Mouse (Mus musculus): Measurements from ENCODE around the gene Rsrp1. TPM values are rescaled to one million over a fixed set of nuclear protein-coding genes. Genes with fewer than 3 reads are reported as not detected.

Gene Rsrp1
- 400 and 437 TPM in 2 replicates for polyA plus RNA-seq (2014; fragmentation: Nextera tagmentation; extraction: Ambion mirVana)

DNA sequence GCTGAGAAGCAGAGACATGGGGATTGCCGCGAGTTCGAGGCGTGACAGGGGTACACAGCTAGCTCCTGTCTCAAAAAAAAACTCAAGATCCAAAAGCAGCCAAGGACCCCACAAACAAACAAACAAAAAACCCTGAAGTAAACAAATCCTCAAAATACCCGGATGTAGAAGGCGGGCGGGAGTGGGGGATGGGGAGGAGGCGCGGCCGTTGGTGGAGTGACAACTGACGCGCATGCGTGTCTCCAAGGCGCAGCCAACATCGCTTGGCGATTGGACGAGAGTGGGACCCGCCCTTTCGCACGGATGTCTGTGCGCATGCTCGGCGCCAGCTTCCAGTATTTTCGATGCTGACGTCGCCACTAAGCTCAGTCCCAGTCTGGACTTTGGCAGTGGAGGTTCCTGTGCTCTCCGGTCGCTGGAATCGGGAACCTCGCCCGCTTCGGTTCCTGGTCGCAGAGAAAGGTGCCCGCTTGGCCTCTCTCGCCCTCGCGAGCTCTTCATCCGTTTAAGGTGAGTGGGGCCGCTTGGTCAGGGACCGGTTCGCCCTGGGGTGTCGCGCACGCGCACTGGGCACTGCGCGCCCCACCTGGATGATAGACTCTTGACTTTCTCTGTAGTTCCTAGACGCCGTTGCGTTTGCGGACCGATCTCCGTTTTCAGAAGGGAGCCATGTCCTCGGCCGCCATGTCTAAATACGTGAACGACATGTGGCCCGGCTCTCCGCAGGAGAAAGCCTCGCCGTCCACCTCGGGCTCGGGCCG lies at the start of gene Rsrp1:
Rsrp1 (plus strand) TSS at position 335 of the 761 bp plus-strand sequence.
- H3K4me1 ChIP-seq (replicated peaks; ENCODE audit: control insufficient read depth, insufficient read depth, low read length): peaks cover 15% of the 10 kb centered on the region; the same call in 1 of the 2 replicates
- H3K27me3 ChIP-seq (replicated peaks; ENCODE audit: control insufficient read depth, insufficient read depth, low read length): no peaks in the 10 kb centered on the region
- peaks cover 38% of the 10 kb centered on the region for H3K36me3 ChIP-seq (ENCODE audit: control insufficient read depth, insufficient read depth, low read length)
- peak within 1 kb of the TSS; percentile 93 for H3K4me2 ChIP-seq (ENCODE audit: low read length)
- peak; percentile 94 for ATAC-seq (replicated peaks; ENCODE audit: low FRiP score, low TSS enrichment, low read depth)
- WGBS: under 1% methylated on average over 64 of the region's 64 CpGs
- DNase-seq (ENCODE audit: low spot score): peak; percentile 96
- no peaks in the 10 kb centered on the region for H3K9me3 ChIP-seq (ENCODE audit: control insufficient read depth, low read length)
- H3K4me3 ChIP-seq (ENCODE audit: low read depth, low read length): peak within 1 kb of the TSS; percentile 100
- peak within 1 kb of the TSS; percentile 98 for H3K9ac ChIP-seq (ENCODE audit: low read length)
- peak within 1 kb of the TSS; percentile 93 for H3K27ac ChIP-seq (ENCODE audit: low read depth)

DNA sequence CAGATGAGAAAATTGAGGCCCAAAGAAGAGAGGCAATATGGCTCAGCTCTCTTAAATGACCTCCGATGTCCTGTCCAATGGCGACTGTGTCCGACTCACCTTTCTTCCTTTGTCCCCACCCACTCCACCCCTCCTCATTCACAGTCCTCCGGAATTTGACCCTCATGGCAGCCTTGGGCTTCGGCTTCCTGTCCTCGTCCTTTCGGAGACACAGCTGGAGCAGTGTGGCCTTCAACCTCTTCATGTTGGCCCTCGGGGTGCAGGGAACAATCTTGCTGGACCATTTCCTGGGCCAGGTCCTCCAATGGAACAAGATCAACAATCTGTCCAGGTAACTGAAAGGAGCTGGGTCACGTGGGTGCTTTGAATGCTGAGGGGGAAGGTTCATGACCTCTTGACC lies 47.2 kb upstream of the Rsrp1 start:
- ATAC-seq (replicated peaks; ENCODE audit: low FRiP score, low TSS enrichment, low read depth) (no peak), DNase-seq (ENCODE audit: low spot score) (no peak)
- Histone ChIP-seq H3K27ac (ENCODE audit: low read depth) (no peak overlapping the region), H3K27me3 (replicated peaks; ENCODE audit: control insufficient read depth, insufficient read depth, low read length) (no peaks in the 10 kb centered on the region), H3K9ac (ENCODE audit: low read length) (no peak overlapping the region), H3K4me2 (ENCODE audit: low read length) (no peak overlapping the region), H3K36me3 (ENCODE audit: control insufficient read depth, insufficient read depth, low read length) (no peaks in the 10 kb centered on the region), H3K9me3 (ENCODE audit: control insufficient read depth, low read length) (no peaks in the 10 kb centered on the region), H3K4me1 (replicated peaks; ENCODE audit: control insufficient read depth, insufficient read depth, low read length) (peaks cover 7% of the 10 kb centered on the region; the same call in 1 of the 2 replicates), H3K4me3 (ENCODE audit: low read depth, low read length) (no peak overlapping the region)
- WGBS: 79% methylated on average over 9 of the region's 9 CpGs

DNA sequence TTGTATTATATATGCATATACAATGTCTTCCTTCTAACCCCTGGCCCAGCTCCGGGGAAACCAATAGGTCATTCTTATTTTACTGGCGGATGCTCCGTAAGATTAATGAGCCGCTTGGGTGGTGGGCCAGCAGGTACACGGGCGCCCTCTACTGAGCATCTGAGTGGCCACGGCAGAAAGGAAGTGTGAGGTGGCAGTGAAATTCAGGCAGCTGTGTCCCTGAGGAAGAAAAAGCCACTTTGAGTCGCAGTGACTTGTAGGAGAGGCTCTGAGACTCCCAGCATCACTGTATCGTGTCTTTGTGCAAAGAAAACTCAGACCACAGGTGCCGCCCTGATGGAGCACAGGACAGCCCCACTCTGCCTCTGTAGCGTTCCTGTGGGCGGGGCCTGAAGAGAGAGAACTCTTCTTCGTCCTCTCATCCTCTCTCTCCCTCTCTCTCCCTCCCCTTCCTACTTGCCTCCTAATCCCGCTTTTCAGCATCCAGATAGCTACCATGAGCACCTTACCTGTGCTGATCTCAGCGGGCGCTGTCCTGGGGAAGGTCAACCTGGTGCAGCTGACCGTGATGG lies 43.9 kb upstream of the Rsrp1 start:
- no peaks in the 10 kb centered on the region for H3K9me3 ChIP-seq (ENCODE audit: control insufficient read depth, low read length)
- DNase-seq (ENCODE audit: low spot score) (peak; percentile 85), ATAC-seq (replicated peaks; ENCODE audit: low FRiP score, low TSS enrichment, low read depth) (no peak)
- H3K4me2 ChIP-seq (ENCODE audit: low read length): peak overlapping the region; percentile 63
- peaks cover 7% of the 10 kb centered on the region; the same call in 1 of the 2 replicates for H3K4me1 ChIP-seq (replicated peaks; ENCODE audit: control insufficient read depth, insufficient read depth, low read length)
- no peaks in the 10 kb centered on the region for H3K27me3 ChIP-seq (replicated peaks; ENCODE audit: control insufficient read depth, insufficient read depth, low read length)
- no peak overlapping the region for H3K27ac ChIP-seq (ENCODE audit: low read depth)
- peak overlapping the region; percentile 15 for H3K4me3 ChIP-seq (ENCODE audit: low read depth, low read length)
- H3K36me3 ChIP-seq (ENCODE audit: control insufficient read depth, insufficient read depth, low read length): no peaks in the 10 kb centered on the region
- WGBS: 2% methylated on average over 17 of the region's 17 CpGs
- H3K9ac ChIP-seq (ENCODE audit: low read length): no peak overlapping the region

DNA sequence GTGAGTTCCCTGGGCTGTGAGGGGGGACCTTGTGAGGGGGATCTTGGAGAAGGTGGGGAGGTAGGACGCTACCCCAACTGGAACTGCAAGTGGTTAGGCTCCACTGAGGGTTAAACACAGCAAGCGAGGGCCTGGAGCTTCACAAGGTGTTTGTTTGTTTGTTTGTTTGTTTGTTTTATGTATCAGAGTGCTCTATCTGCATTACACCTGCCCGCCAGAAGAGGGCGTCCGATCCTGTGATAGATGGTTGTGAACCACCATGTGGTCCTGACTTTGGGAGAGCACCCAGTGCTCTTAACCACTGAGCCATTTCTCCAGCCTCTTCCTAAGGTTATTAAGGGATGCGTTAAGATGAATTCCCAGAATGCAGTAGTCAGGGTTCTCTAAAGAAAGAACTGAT lies 43.4 kb upstream of the Rsrp1 start:
- Histone ChIP-seq H3K27ac (ENCODE audit: low read depth) (no peak overlapping the region), H3K36me3 (ENCODE audit: control insufficient read depth, insufficient read depth, low read length) (no peaks in the 10 kb centered on the region), H3K4me1 (replicated peaks; ENCODE audit: control insufficient read depth, insufficient read depth, low read length) (peaks cover 7% of the 10 kb centered on the region; the same call in 1 of the 2 replicates), H3K9ac (ENCODE audit: low read length) (no peak overlapping the region), H3K4me2 (ENCODE audit: low read length) (peak overlapping the region; percentile 63), H3K27me3 (replicated peaks; ENCODE audit: control insufficient read depth, insufficient read depth, low read length) (no peaks in the 10 kb centered on the region), H3K4me3 (ENCODE audit: low read depth, low read length) (no peak overlapping the region), H3K9me3 (ENCODE audit: control insufficient read depth, low read length) (no peaks in the 10 kb centered on the region)
- WGBS: 38% methylated on average over 6 of the region's 6 CpGs
- no peak for DNase-seq (ENCODE audit: low spot score)
- ATAC-seq (replicated peaks; ENCODE audit: low FRiP score, low TSS enrichment, low read depth): no peak

DNA sequence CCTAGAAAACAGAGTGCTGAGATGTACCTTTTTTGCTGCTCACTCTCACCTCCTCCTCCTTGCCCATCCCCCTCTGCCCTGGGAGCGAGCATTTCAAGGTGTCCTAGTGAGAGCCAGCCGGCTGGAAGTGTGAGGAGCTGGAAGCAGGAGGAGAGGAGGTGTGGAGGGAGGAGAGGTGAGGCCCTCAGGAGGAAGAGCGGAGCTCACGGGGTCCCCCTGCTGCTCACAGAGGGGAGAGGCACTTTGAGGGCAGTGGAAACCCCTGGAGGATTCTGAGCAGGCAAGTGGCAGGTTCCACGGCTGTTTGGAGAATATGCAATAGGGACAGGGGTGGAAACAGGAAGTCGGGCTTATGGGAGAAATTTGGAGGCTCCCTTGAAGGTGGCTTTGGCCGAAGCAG lies 40.1 kb upstream of the Rsrp1 start:
- H3K9me3 ChIP-seq (ENCODE audit: control insufficient read depth, low read length): no peaks in the 10 kb centered on the region
- H3K4me1 ChIP-seq (replicated peaks; ENCODE audit: control insufficient read depth, insufficient read depth, low read length): peaks cover 7% of the 10 kb centered on the region; the same call in 1 of the 2 replicates
- H3K27me3 ChIP-seq (replicated peaks; ENCODE audit: control insufficient read depth, insufficient read depth, low read length): no peaks in the 10 kb centered on the region
- ATAC-seq (replicated peaks; ENCODE audit: low FRiP score, low TSS enrichment, low read depth) (no peak), DNase-seq (ENCODE audit: low spot score) (no peak)
- H3K9ac ChIP-seq (ENCODE audit: low read length): no peak overlapping the region
- H3K36me3 ChIP-seq (ENCODE audit: control insufficient read depth, insufficient read depth, low read length): no peaks in the 10 kb centered on the region
- H3K4me2 ChIP-seq (ENCODE audit: low read length): no peak overlapping the region
- H3K4me3 ChIP-seq (ENCODE audit: low read depth, low read length): no peak overlapping the region
- 27% methylated on average over 7 of the region's 7 CpGs for WGBS
- no peak overlapping the region for H3K27ac ChIP-seq (ENCODE audit: low read depth)

DNA sequence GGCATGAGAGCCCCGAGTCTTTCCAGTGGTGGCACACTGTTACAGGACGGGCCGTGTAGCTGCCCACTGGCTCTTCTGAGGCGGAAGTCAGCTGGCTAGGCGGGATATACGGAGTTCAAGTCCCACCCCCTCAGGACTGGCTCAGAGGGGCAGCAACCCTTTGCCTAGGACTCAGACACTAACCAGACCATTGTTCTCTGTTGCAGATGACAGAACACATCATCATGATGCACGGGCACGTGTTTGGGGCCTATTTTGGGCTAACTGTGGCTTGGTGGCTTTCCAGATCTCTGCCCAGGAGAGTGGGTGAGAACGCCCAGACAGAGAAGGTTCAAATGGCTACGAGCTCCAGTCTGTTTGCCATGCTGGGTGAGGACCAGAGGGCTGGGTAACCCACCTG lies 39.6 kb upstream of the Rsrp1 start:
- DNase-seq (ENCODE audit: low spot score) (no peak), ATAC-seq (replicated peaks; ENCODE audit: low FRiP score, low TSS enrichment, low read depth) (no peak)
- no peak overlapping the region for H3K27ac ChIP-seq (ENCODE audit: low read depth)
- 83% methylated on average over 10 of the region's 10 CpGs for WGBS
- H3K36me3 ChIP-seq (ENCODE audit: control insufficient read depth, insufficient read depth, low read length): no peaks in the 10 kb centered on the region
- H3K9me3 ChIP-seq (ENCODE audit: control insufficient read depth, low read length): no peaks in the 10 kb centered on the region
- H3K9ac ChIP-seq (ENCODE audit: low read length): no peak overlapping the region
- no peak overlapping the region for H3K4me2 ChIP-seq (ENCODE audit: low read length)
- H3K27me3 ChIP-seq (replicated peaks; ENCODE audit: control insufficient read depth, insufficient read depth, low read length): no peaks in the 10 kb centered on the region
- H3K4me1 ChIP-seq (replicated peaks; ENCODE audit: control insufficient read depth, insufficient read depth, low read length): peaks cover 7% of the 10 kb centered on the region; the same call in 1 of the 2 replicates
- H3K4me3 ChIP-seq (ENCODE audit: low read depth, low read length): no peak overlapping the region

DNA sequence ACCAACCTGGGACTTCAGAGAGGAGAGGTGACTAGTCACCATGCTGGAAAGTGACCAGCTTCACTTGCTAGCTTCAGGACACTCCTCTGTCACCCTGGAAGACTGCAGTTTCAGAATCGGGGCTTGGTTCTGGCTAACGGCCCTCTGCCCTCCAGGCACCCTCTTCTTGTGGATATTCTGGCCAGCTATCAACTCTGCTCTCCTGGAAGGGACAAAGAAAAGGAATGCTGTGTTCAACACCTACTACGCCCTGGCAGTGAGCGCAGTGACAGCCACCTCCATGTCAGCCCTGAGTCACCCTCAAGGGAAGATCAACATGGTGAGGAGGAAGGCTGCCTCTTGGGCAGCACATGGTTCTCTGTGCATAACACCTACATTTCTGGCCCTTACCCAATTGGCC lies 39.0 kb upstream of the Rsrp1 start:
- Histone ChIP-seq H3K4me3 (ENCODE audit: low read depth, low read length) (no peak overlapping the region), H3K9ac (ENCODE audit: low read length) (no peak overlapping the region), H3K27me3 (replicated peaks; ENCODE audit: control insufficient read depth, insufficient read depth, low read length) (no peaks in the 10 kb centered on the region), H3K9me3 (ENCODE audit: control insufficient read depth, low read length) (no peaks in the 10 kb centered on the region), H3K36me3 (ENCODE audit: control insufficient read depth, insufficient read depth, low read length) (no peaks in the 10 kb centered on the region), H3K27ac (ENCODE audit: low read depth) (no peak overlapping the region), H3K4me1 (replicated peaks; ENCODE audit: control insufficient read depth, insufficient read depth, low read length) (peaks cover 5% of the 10 kb centered on the region; the same call in 1 of the 2 replicates), H3K4me2 (ENCODE audit: low read length) (no peak overlapping the region)
- 91% methylated on average over 4 of the region's 4 CpGs for WGBS
- no peak for ATAC-seq (replicated peaks; ENCODE audit: low FRiP score, low TSS enrichment, low read depth)
- no peak for DNase-seq (ENCODE audit: low spot score)

DNA sequence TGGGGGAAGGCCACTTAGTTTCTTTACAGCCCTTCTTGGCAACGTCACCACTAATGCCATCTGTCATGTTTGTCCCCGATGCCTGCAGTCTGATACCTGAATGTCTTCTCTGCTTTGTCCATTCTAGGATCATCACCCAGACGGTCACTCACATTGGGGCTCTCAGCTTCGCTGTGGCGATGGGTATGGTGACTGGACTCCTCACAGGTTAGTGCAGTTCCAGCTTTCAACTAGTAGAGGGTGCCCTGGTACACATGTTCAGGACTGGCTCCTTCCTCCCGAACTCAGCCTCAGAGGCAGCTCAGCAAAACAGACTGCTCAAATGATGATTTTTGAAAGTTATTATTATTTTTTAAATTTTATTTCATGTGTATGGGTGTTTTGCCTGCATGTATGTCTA lies 31.3 kb upstream of the Rsrp1 start:
- 84% methylated on average over 6 of the region's 6 CpGs for WGBS
- H3K4me1 ChIP-seq (replicated peaks; ENCODE audit: control insufficient read depth, insufficient read depth, low read length): no peaks in the 10 kb centered on the region
- ATAC-seq (replicated peaks; ENCODE audit: low FRiP score, low TSS enrichment, low read depth): no peak

More for the DNA sequence above, 31.3 kb upstream of the Rsrp1 start:
- Histone ChIP-seq H3K9ac (ENCODE audit: low read length) (no peak overlapping the region), H3K27me3 (replicated peaks; ENCODE audit: control insufficient read depth, insufficient read depth, low read length) (no peaks in the 10 kb centered on the region), H3K36me3 (ENCODE audit: control insufficient read depth, insufficient read depth, low read length) (peaks cover 23% of the 10 kb centered on the region), H3K4me3 (ENCODE audit: low read depth, low read length) (no peak overlapping the region), H3K4me2 (ENCODE audit: low read length) (no peak overlapping the region), H3K9me3 (ENCODE audit: control insufficient read depth, low read length) (no peaks in the 10 kb centered on the region), H3K27ac (ENCODE audit: low read depth) (no peak overlapping the region)
- DNase-seq (ENCODE audit: low spot score): no peak
